Mouse (Mus musculus): ENCODE data around the gene Camta2.

GRCm38 (mm10) chr11:70658942-70659341 lies 29.0 kb downstream of the Camta2 start:
- TF ChIP-seq CTCF (IDR thresholded peaks at IDR 0.05; ENCODE audit: insufficient read depth, low read length) = no peak
- TF ChIP-seq POLR2A (IDR thresholded peaks at IDR 0.05; ENCODE audit: borderline replicate concordance, extremely low read depth, low read depth, low read length) = no peak

Data from lung, adult 2 months (tissue).